Mouse (Mus musculus) midbrain, postnatal 0 days (tissue): ENCODE data around the gene Olfr1442. TPM values are rescaled to one million over a fixed set of nuclear protein-coding genes. Genes with fewer than 3 reads are reported as not detected.
"Not testable (repeated sequence)": the region's sequence is repeated elsewhere in the genome, so short reads cannot be mapped to it uniquely, and the experiment has no call there.

ENCODE experiments used
- ATAC-seq: fragments of 200-750 bp; cut with Nextera tagmentation; 2 replicates; pipeline ENCODE4 v1.8.0; 2017; ENCODE audit warnings: moderate number of reproducible peaks, mild to moderate bottlenecking, moderate TSS enrichment, moderate library complexity; ENCODE audit not compliant: low FRiP score
- DNase-seq: peaks from one replicate; pipeline ENCODE4 v3.0.0-alpha.2; 2015; ENCODE audit warnings: low spot score
- H3K27ac ChIP-seq: fragments of 300-500 bp; sonication (generic); 2 replicates; pipeline ENCODE4 v1.5.1; 2014; ENCODE audit warnings: low read depth, mild to moderate bottlenecking, low read length, mixed read lengths
- H3K27me3 ChIP-seq: fragments of 300-500 bp; sonication (generic); 2 replicates; pipeline ENCODE4 v1.6.1; 2014; ENCODE audit warnings: low read length, control low read depth, mixed read lengths; ENCODE audit not compliant: insufficient read depth
- H3K36me3 ChIP-seq: fragments of 300-500 bp; sonication (generic); 2 replicates; pipeline ENCODE4 v1.6.1; 2014; ENCODE audit warnings: low read length, control low read depth, mixed read lengths; ENCODE audit not compliant: insufficient read depth
- H3K4me1 ChIP-seq: fragments of 300-500 bp; sonication (generic); 2 replicates; pipeline ENCODE4 v1.6.1; 2014; ENCODE audit warnings: mild to moderate bottlenecking, control low read depth, antibody characterized with exemption, low read length, mixed read lengths; ENCODE audit not compliant: insufficient read depth
- H3K4me2 ChIP-seq: fragments of 300-500 bp; sonication (generic); 2 replicates; pipeline ENCODE4 v1.6.1; 2014; ENCODE audit warnings: low read depth, mild to moderate bottlenecking, low read length, mixed read lengths; ENCODE audit not compliant: poor library complexity, severe bottlenecking
- H3K4me3 ChIP-seq: fragments of 300-500 bp; sonication (generic); 2 replicates; pipeline ENCODE4 v1.5.1; 2014; ENCODE audit warnings: low read depth, mild to moderate bottlenecking, low read length, moderate library complexity
- H3K9ac ChIP-seq: fragments of 300-500 bp; sonication (generic); replicated peaks from 2 replicates; pipeline ENCODE4 v1.6.1; 2014; ENCODE audit warnings: mild to moderate bottlenecking, low read length, moderate library complexity, mixed read lengths; ENCODE audit not compliant: poor library complexity, severe bottlenecking
- H3K9me3 ChIP-seq: fragments of 300-500 bp; sonication (generic); 2 replicates; pipeline ENCODE4 v1.6.1; 2016; ENCODE audit warnings: low read length, control low read depth
- CTCF ChIP-seq: IDR thresholded peaks from 2 replicates; pipeline ENCODE4 v1.5.1; 2016; ENCODE audit warnings: antibody characterized with exemption, mild to moderate bottlenecking
- WGBS: fragments of 180-500 bp; shearing (Covaris S2); extraction: QIAGEN DNeasy Blood & Tissue Kit; methylation state at CpG from one replicate; pipeline ENCODE4 v1.1.7; 2014; 5-methylcytosine and 5-hydroxymethylcytosine counted together
- polyA plus RNA-seq: library from polyadenylated mRNA; unstranded; fragments of >200 nt; fragmentation: Nextera tagmentation; extraction: Ambion mirVana; gene quantifications from 2 replicates; pipeline ENCODE4 v1.2.1, GENCODE M21; 2015
- total RNA-seq: library from RNA; depleted of rRNA; stranded (reverse); fragments of >200 nt; gene quantifications from 2 replicates; pipeline ENCODE4 v1.2.3, GENCODE M21; 2014; rRNA removed

The Olfr1442 gene
- total and polyA plus RNA-seq, 2 experiments from 2014 or later: not detected

DNA sequence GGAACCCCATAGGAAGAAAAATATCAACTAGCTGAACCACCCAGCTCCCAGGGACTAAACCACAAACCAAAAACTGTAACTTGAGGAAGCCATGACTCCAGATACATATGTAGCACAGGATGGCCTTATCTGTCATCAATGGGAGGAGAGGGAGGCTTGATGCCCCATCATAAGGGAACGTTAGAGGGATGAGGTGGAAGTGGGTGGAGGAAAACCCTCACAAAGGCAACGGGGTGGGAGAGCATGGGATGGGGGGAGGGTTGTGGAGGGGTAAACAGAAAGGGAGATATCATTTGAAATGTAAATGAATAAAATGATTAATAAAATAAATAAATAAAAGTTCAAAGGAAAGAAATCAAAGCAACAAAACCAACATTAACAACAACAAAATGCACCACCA, 50.2 kb downstream of the Olfr1442 start:
- Histone ChIP-seq H3K27me3 (no peaks in the 10 kb centered on the region), H3K9me3 (no peaks in the 10 kb centered on the region), H3K4me2 (no peak overlapping the region), H3K9ac (no peak overlapping the region), H3K4me1 (no peaks in the 10 kb centered on the region), H3K4me3 (no peak overlapping the region), H3K27ac (no peak overlapping the region), H3K36me3 (no peaks in the 10 kb centered on the region)
- WGBS: 59% methylated on average over 2 of the region's 2 CpGs
- DNase-seq (no peak), ATAC-seq (no peak)
- TF ChIP-seq CTCF: no peak

DNA sequence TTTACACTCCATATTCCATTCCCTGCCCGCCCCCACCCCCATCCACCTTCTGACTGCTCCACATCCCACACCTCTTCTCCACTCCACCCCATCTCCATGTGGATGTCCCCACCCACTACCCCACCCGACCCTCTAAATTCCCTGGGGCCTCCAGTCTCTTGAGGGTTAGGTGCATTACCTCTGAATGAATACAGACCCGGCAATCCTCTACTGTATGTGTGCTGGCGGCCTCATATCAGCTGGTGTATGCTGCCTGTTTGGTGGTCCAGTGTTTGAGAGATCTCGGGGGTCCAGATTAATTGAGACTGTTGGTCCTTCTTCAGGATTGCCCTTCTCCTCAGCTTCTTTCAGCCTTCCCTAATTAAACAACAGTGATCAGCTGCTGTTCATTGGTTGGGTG, 50.7 kb downstream of the Olfr1442 start:
- WGBS: 85% methylated on average over 5 of the region's 5 CpGs
- not testable (repeated sequence) for H3K4me2 ChIP-seq, H3K4me1 ChIP-seq, H3K36me3 ChIP-seq, ATAC-seq, DNase-seq, H3K27me3 ChIP-seq, H3K4me3 ChIP-seq, H3K27ac ChIP-seq, H3K9me3 ChIP-seq, H3K9ac ChIP-seq

DNA sequence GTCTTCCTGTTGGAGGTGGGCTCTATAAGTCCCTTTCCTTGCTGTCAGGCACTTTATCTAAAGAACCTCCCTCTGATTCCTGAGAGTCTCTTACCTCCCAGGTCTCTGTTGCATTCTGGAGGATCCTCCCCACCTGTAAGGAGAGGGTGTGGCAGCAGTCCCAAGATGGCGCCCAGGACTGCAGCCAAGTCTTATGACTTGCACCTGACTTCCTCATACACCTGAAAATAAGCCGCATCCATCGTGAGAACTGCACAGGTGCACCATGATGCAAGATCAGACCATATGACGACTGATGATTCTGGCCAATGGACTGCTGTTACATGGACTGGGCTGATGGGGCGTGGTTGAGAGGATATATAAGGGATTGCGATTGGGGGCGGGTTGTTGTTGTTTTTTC, 51.4 kb downstream of the Olfr1442 start:
- not testable (repeated sequence) for ATAC-seq
- WGBS: 95% methylated on average over 7 of the region's 7 CpGs

GRCm38 (mm10) chr19:12722308-12722707, 52.1 kb downstream of the Olfr1442 start:
- 93% methylated on average over 2 of the region's 3 CpGs for WGBS
- ATAC-seq: no peak
- Histone ChIP-seq H3K9ac (no peak overlapping the region), H3K36me3 (no peaks in the 10 kb centered on the region), H3K27me3 (no peaks in the 10 kb centered on the region), H3K4me2 (no peak overlapping the region), H3K27ac (no peak overlapping the region), H3K9me3 (no peaks in the 10 kb centered on the region), H3K4me3 (no peak overlapping the region), H3K4me1 (no peaks in the 10 kb centered on the region)
- no peak; the same call in 1 of the 2 replicates for TF ChIP-seq CTCF
- DNase-seq: no peak

More for the DNA sequence above, 51.4 kb downstream of the Olfr1442 start:
- H3K36me3 ChIP-seq, H3K27ac ChIP-seq, H3K4me1 ChIP-seq, H3K4me3 ChIP-seq, DNase-seq, H3K4me2 ChIP-seq, H3K9ac ChIP-seq, H3K27me3 ChIP-seq, H3K9me3 ChIP-seq: not testable (repeated sequence)

DNA sequence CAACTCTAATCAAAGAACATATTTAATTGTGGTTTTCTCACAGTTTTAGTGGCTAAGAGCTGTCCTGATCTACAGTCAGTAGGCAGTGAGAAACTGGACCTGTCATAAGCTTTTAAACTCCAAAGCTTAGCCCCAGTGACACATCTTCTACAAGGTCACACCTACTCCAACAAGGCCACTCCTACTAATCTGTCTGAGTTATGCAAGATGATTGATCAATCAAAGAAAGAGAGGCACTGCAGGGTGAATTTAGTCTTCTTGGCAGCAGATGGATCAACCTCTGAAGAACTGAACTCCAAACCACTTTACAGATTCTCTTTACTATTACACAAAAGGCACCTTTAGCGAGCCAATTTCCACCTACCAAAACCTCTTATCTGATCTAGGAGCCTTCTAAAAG, 55.6 kb downstream of the Olfr1442 start:
- H3K27me3 ChIP-seq: no peaks in the 10 kb centered on the region
- no peaks in the 10 kb centered on the region for H3K36me3 ChIP-seq
- 83% methylated on average over 1 of the region's 1 CpGs for WGBS
- no peak overlapping the region for H3K4me2 ChIP-seq
- H3K27ac ChIP-seq: no peak overlapping the region
- H3K9ac ChIP-seq: no peak overlapping the region
- H3K4me3 ChIP-seq: no peak overlapping the region
- H3K9me3 ChIP-seq: no peaks in the 10 kb centered on the region
- no peaks in the 10 kb centered on the region for H3K4me1 ChIP-seq
- ATAC-seq: no peak
- TF ChIP-seq CTCF: no peak
- DNase-seq: no peak

Other genes starting within 250 kb of the Olfr1442 start
- not detected in 2 replicates for gene Pfpl, start 242.5 kb upstream of the Olfr1442 start, total RNA-seq
- not detected in 2 replicates for gene Pfpl, start 242.5 kb upstream of the Olfr1442 start, polyA plus RNA-seq
- gene Mpeg1, start 209.7 kb upstream of the Olfr1442 start, total RNA-seq: 2.7 and 4.2 TPM in 2 replicates
- 0.83 and 0.88 TPM in 2 replicates for gene Mpeg1, start 209.7 kb upstream of the Olfr1442 start, polyA plus RNA-seq
- gene Dtx4, start 169.0 kb upstream of the Olfr1442 start, total RNA-seq: 57.5 and 63.1 TPM in 2 replicates
- 24.3 and 26.3 TPM in 2 replicates for gene Dtx4, start 169.0 kb upstream of the Olfr1442 start, polyA plus RNA-seq
- 2.3 and 4.2 TPM in 2 replicates for gene Fam111a, start 124.7 kb upstream of the Olfr1442 start, total RNA-seq
- gene Fam111a, start 124.7 kb upstream of the Olfr1442 start, polyA plus RNA-seq: 2.4 and 2.7 TPM in 2 replicates
- 0.16 and 2.5 TPM in 2 replicates for gene Gm4952, start 70.5 kb upstream of the Olfr1442 start, total RNA-seq
- 0.28 and 0.52 TPM in 2 replicates for gene Gm4952, start 70.5 kb upstream of the Olfr1442 start, polyA plus RNA-seq
- not detected in 2 replicates for gene Glyat, start 37.1 kb upstream of the Olfr1442 start, total RNA-seq
- gene Glyat, start 37.1 kb upstream of the Olfr1442 start, polyA plus RNA-seq: not detected in 2 replicates
- gene Olfr1443, start 7.7 kb downstream of the Olfr1442 start, total RNA-seq: not detected in 2 replicates
- not detected in 2 replicates for gene Olfr1443, start 7.7 kb downstream of the Olfr1442 start, polyA plus RNA-seq
- gene Keg1, start 25.3 kb downstream of the Olfr1442 start, total RNA-seq: not detected in 2 replicates
- gene Keg1, start 25.3 kb downstream of the Olfr1442 start, polyA plus RNA-seq: not detected in 2 replicates
- gene Cntf, start 95.2 kb downstream of the Olfr1442 start, total RNA-seq: 1.2 and 1.5 TPM in 2 replicates
- 0.72 and 1.0 TPM in 2 replicates for gene Cntf, start 95.2 kb downstream of the Olfr1442 start, polyA plus RNA-seq
- gene Zfp91, start 125.7 kb downstream of the Olfr1442 start, total RNA-seq: 52.5 and 56.5 TPM in 2 replicates
- 10.4 and 12.8 TPM in 2 replicates for gene Zfp91, start 125.7 kb downstream of the Olfr1442 start, polyA plus RNA-seq
- gene Lpxn, start 125.8 kb downstream of the Olfr1442 start, total RNA-seq: 1.0 and 1.9 TPM in 2 replicates
- 0.77 and 0.96 TPM in 2 replicates for gene Lpxn, start 125.8 kb downstream of the Olfr1442 start, polyA plus RNA-seq
- not detected in 2 replicates for gene Gm5244, start 176.2 kb downstream of the Olfr1442 start, total RNA-seq
- not detected in 2 replicates for gene Gm5244, start 176.2 kb downstream of the Olfr1442 start, polyA plus RNA-seq
- gene Olfr1444, start 186.8 kb downstream of the Olfr1442 start, total RNA-seq: not detected in 2 replicates
- gene Olfr1444, start 186.8 kb downstream of the Olfr1442 start, polyA plus RNA-seq: not detected in 2 replicates
- not detected in 2 replicates for gene Olfr1445, start 213.4 kb downstream of the Olfr1442 start, total RNA-seq
- gene Olfr1445, start 213.4 kb downstream of the Olfr1442 start, polyA plus RNA-seq: not detected in 2 replicates
- not detected in 2 replicates for gene Olfr1446, start 223.1 kb downstream of the Olfr1442 start, total RNA-seq
- not detected in 2 replicates for gene Olfr1446, start 223.1 kb downstream of the Olfr1442 start, polyA plus RNA-seq
- gene Olfr1447, start 233.3 kb downstream of the Olfr1442 start, total RNA-seq: not detected in 2 replicates
- not detected in 2 replicates for gene Olfr1447, start 233.3 kb downstream of the Olfr1442 start, polyA plus RNA-seq